Mouse (Mus musculus) liver, postnatal 0 days (tissue): Measurements from ENCODE around the gene D16Ertd472e.

ENCODE experiments used
- CTCF ChIP-seq: sonication (generic); IDR thresholded peaks from 2 replicates; pipeline ENCODE4 v1.5.1; 2016; ENCODE audit warnings: antibody characterized with exemption, low read depth
- EP300 ChIP-seq: IDR thresholded peaks from 2 replicates; pipeline ENCODE4 v1.6.1; 2016; ENCODE audit warnings: antibody characterized with exemption, low read depth, mild to moderate bottlenecking

DNA sequence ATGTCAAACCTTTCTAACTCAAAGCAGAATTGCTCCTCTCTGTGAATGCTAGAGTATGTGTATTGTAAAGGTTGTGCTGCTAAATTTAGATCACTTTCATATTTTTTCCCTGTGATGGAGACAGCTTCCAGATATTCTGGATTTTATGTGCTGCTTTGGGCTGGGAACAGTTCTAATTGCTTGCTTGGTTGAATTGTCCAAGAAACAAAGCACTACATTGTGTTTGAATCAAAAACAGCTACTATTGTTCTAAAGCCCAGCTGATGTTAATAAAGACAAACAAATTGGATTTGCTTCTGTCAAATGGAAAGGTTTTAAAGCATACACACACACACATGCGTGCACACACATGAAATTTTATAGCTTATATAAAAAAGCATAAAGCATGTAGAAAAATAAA lies 22.4 kb upstream of the D16Ertd472e start:
- TF ChIP-seq CTCF (no peak), EP300 (no peak)
